Mouse (Mus musculus) stomach, postnatal 0 days (tissue): ENCODE measurements at regions not wholly inside any gene's neighbourhood (a gene's known extent, or its start where the extent isn't known, plus 50 kb on each side); places are given as distances from the start of the nearest gene placed in this dataset.

ENCODE experiments used
- CTCF ChIP-seq: IDR thresholded peaks from 2 replicates; pipeline ENCODE4 v1.5.1; 2016; ENCODE audit warnings: antibody characterized with exemption, low read depth, mild to moderate bottlenecking, moderate library complexity
- EP300 ChIP-seq: optimal IDR thresholded peaks from 2 replicates; pipeline ENCODE3; 2016; ENCODE audit warnings: antibody characterized with exemption

GRCm38 (mm10) chr14:80083724-80084123, 99.8 kb downstream of the Olfm4 start:
- TF ChIP-seq CTCF (no peak), EP300 (no peak)
